Mouse (Mus musculus) cerebellum, adult 9-10 months (tissue): ENCODE data around the gene Cyp1a1.

Experiments
- DNase-seq: peaks from one replicate; pipeline ENCODE4 v3.0.0; 2022

The Cyp1a1 gene

GRCm38 (mm10) chr9:57656631-57657350, 30.9 kb upstream of the Cyp1a1 start:
- no peak for DNase-seq

DNA sequence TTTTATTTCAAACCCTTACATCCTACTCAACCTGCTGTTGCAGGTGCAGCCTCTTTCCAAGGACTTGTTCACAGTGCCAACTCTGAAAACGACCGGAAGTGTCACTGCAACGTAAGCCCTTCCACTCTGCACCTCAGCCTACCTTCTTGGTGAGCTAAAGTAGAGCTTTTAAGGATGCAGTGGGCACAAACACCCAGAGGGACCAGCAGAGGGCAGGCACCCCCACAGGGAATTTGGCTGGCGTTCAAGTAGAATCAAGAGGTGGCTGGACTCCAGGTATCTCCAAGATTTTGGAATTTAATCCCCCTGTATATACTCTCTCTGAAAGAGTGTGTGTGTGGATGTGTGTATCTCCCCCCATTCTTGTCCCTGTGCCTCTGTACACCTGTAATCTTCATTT, 29.9 kb upstream of the Cyp1a1 start:
- DNase-seq, result no peak

DNA sequence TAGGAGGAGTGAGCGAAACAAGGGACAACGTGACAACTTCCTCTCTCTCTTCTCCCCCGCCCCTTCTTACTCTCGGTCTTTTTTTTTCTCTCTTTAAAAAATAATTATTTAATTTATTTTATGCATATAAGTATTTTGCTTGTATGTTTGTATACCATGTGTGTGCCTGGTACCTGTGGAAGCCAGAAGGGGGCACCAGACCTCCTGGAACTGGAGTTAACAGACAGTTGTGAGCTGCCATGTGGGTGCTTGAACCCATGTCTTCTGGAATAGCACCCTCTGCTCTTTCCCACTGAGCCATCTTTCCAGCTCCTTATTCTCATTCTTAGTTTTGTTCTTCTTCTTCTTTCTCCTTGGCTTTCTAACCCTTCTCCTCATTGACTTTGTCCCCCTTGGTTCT, 28.8 kb upstream of the Cyp1a1 start:
- no peak for DNase-seq

DNA sequence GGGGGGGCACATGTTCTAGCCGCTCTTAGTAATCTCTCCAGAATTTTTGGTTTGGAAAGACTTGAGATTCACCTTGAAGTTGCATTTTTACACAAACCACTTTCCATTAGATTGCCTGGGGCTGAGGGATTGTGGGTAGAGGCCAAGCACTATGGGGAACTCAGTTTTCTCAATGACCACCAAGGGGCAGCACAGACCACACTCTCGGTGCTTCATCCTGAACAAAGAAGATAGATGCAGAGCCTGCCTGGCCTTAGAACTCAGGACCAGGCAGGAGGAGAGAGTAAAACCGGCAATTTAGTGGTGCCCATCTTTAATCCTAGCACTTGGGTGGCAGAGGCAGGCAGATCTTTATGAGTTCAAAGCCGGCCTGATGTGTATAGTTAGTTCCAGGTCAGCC, 28.0 kb upstream of the Cyp1a1 start:
- DNase-seq, result peak; percentile 81

DNA sequence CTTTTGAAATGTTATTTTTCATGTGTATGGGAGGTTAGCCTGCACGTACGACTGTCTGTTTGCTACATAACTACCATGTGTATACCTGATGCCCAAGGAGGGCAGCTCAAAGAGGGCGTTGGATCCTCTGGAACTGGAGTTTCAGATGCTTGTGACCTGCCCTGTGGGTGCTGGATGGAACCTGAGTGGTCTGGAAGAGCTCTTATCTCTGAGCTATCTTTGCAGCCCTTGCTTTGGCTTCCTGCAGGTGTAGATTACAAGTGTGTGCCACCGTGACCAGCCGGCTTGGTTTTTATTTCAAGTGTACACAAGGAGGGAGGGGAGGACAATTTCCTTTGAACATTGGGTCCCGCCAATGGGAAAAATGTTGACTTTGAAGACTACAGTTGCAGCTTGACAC, 27.2 kb upstream of the Cyp1a1 start:
- no peak for DNase-seq

GRCm38 (mm10) chr9:57661552-57661951, 26.2 kb upstream of the Cyp1a1 start:
- DNase-seq, result no peak

DNA sequence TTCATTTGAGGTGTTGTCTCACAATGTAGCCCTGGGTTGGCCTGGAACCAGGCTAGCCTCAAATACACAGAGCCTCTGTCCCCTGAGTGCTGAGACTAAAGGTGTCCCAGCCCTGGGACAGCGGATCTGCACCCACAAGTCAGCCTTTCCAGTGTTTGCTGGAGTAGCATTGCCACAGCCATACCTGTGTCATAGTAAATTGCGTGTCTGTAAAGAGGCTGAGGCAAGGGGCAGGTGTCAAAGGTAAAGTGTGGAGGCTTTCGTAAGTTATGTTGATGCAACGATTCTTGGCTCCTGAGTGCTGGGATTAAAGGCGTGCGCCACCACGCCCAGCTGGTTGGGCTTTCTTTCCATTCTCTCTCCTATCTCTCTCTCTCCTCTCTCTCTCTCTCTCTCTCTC, 23.1 kb upstream of the Cyp1a1 start:
- no peak for DNase-seq

DNA sequence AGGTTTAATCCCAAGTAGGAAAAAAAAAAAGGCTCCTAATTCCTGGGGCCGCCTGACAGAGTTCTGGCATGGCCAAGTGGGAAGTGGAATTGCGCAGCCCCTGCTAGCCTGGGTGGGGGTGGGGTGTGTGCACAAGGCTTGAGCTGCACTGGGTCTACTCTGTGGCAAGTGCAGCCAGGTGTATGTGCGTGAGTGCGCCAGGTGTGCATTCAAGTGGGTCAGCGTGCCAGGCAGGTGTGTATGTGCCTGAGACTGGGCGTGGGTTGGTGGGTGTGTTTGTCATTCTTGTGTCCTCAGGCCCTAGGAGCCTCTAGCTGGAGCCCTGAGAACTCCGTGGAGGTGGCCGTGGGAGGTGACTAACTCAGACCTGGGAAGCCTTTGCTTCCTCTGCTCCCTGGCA, 21.2 kb upstream of the Cyp1a1 start:
- no peak for DNase-seq

- DNase-seq, result no peak
Observed at GRCm38 (mm10) chr9:57667136-57667535, 20.6 kb upstream of the Cyp1a1 start.

GRCm38 (mm10) chr9:57667817-57668216, 19.9 kb upstream of the Cyp1a1 start:
- DNase-seq, result no peak

- DNase-seq, result no peak
Observed at GRCm38 (mm10) chr9:57668277-57668676, 19.5 kb upstream of the Cyp1a1 start.

GRCm38 (mm10) chr9:57669566-57669965, 18.2 kb upstream of the Cyp1a1 start:
- DNase-seq, result no peak

DNA sequence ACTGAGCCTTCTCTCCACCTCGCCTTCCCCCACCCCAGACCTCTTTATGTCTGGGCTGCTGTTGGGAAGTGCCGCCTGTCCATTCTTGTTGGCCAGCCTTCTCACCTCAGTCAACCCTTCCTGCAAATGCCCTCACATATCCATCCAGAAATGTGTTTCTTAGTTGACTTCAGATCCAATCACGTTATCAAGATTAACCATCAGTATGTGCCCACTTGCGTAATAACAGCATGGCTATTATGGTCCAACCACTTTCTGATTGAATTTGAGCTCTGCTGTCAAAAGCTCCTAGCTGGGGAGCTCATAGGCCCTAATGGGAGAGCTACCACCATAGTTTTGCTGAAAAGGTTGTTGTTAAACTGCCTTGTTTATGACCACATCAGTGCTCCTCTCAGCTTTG, 16.7 kb upstream of the Cyp1a1 start:
- no peak for DNase-seq

DNA sequence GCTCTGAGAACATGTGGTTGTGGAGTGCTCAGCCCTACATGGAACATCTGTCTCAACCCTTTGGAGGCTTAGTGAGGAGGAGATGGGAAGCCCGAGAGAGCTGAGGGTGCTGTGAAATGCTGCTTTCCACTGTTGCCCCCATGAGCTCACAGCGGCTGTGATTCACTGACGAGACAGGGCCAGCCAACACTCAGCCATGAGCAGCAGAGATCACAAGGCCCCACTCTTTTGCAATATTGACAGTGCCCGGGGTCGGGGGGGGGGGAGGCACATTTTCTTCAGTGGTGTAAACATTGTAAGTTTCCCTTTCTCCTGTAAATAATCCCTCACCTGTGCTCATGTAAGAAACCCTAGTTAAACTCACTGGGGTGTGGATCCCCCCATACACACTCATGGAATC, 16.2 kb upstream of the Cyp1a1 start:
- DNase-seq, result no peak

DNA sequence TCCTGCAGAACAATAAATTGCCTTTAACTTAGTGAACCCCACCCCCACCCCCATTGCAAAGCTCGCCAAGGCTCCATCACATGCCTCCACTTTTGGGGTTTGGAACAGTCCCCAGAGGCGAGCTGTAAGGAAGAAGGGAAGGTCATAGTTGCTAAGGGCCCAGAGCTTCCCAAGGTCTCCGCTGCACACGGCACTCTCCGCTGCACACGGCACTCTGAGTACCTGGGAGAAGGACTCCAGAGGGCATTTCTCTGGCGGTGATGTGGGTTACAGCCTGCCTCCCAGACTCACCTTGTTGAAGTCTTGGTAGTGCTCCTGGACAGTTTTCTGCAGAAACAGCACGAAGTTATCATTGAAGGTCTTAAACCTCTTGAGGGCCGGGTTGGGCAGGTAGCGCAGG, 6.3 kb upstream of the Cyp1a1 start:
- no peak for DNase-seq

DNA sequence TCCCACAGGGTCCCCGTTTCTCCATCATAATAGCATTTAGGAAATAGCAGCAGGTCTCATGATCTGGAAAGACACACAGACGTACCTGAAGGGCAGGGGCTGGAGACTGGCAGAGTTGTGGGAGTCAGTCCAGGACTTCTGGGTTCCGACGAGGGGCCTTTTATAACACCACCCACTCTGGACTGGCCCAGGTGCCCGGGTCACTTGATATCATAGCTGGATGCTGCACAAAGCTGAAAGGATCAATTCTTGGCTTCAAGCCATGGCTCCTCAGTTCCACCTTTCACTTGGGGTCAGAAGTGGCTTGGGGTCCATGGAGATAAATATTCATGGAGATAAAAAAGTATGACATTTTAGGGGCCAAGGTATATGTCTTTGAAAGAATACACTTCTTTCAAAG, 4.2 kb upstream of the Cyp1a1 start, which contains the start of gene Cyp1a2:
TSS of gene Cyp1a2 (minus strand) at position 184 of the 400 bp plus-strand sequence.
- no peak for DNase-seq

- DNase-seq, result no peak
Observed at GRCm38 (mm10) chr9:57686011-57686410, 1.7 kb upstream of the Cyp1a1 start.

DNA sequence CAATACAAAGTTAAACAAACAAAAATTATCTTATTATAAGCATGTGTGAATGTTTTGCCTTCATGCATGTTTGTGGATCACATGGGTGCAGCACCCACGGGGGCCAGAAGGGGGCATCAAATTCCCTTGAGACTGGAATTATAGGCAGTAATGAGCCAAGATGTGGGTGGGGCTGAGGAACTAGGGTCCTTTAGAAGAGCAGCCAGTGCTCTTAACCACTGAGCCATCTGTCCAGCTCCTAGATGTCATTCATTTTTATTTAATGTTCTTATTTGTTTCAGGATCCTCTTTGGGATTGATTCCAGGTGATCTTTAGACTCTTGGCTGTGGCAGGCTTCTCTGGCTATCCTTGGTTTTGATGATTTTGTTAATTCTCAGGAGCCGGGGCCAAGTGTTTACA, 430 bp downstream of the Cyp1a1 start:
- DNase-seq, result no peak

GRCm38 (mm10) chr9:57688606-57689005, 878 bp downstream of the Cyp1a1 start:
- no peak for DNase-seq

DNA sequence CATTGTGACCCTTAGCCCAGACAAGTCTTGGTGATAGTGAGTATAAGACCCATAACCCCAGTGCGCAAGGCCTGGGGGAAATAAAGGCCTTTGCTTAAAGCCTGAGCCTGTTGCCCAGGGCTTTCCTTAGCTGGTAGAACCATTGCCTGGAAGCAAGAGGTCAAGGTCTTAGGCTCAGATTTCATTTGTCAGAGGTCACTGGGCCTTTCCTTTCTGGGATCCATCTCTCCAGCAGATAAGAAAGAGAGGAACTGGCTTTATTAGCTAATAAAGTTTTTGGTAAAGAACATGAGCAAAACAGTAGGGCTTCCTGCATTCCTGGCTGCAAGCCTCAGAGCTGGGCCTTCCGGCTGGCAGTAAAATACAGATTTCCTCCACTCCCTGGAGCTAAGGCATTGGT, 6.4 kb downstream of the Cyp1a1 start:
- no peak for DNase-seq

GRCm38 (mm10) chr9:57696380-57697285, 8.9 kb downstream of the Cyp1a1 start:
- DNase-seq, result peak; percentile 76

DNA sequence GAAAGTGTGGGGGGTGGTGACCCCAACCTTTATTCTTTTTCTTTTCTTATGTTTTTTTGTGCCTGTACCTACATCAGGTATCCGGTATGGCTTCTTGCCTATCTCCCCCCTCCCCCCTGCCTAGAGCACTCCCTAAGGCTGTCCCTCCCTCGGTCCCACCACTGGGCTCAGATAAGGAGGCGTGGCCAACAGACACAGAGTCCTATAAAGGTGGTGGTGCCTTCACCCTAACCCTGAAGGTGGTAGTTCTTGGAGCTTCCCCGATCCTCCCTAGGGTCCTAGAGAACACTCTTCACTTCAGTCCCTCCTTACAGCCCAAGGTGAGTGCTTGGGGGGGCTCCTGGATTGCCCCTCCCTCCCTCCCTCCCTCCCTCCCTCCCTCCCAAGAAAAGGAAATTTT, 9.7 kb downstream of the Cyp1a1 start:
- no peak for DNase-seq

DNA sequence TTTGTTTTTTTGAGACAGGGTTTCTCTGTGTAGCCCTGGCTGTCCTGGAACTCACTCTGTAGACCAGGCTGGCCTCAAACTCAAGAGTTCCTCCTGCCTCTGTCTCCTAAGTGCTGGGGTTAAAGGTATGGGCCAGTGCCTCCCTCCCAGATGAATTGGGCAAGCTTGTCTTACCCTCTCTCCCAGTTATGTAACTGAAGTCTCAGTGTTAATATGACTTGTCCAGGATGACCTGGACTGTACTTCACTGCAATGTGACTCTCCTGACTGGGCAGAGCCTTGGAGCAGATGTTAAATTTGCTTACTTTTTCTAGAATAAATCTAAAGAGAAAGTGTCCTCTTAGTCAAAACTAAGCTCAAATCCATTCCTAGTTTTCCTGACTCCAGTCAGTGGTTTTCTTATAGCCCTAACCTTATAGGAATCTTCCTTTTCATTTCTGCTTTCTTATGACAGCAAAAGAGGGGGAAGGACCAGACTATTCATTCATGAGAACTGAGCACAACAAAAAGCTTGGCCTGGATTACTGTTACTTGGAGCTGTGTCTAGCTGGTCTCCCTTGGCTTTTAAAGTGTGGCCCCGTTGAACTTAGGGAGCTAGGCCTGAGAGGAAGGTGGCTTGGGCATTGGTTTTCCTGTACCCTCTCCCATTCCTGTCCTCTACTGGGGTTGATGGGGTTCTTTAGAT, 10.9 kb downstream of the Cyp1a1 start:
- DNase-seq, result no peak

GRCm38 (mm10) chr9:57706496-57706895, 18.8 kb downstream of the Cyp1a1 start:
- DNase-seq, result no peak
